Mouse (Mus musculus): ENCODE measurements around the gene Ctcf.

DNA sequence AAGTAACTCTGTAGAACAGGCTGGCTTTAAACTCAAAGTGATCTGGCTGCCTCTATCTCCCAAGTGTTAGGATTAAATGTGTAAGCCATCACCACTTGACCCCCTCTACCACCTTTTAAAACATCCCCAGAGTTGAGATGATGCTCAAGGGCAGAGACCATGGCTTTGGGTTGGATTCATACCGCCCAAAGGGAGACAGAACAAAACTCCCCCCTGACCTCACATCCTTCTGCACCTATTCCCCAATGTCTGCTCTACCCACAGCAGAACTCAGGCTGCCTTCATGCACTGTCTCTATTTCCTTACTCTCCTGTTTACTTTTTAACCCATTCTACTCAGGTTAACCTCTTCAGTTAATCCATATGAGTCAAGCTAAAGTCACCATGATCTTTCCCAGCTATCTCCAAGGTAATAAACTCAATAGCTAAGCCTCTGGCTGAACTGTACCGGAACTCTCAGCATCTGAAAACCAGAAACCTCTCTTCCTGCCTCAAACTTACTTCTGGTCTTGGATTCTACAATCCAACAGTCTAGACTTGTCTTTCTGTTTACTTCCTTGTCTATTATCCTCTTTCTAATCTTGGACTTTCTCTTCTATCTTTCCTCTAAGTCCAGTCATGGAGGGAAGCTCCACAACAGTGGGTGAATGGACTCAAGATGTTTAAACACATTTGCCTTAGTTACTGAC lies 1.5 kb upstream of the Ctcf start:
- TF ChIP-seq CTCF (IDR thresholded peaks at IDR 0.05; ENCODE audit: low read depth, low read length) (no peak), POLR2A (IDR thresholded peaks at IDR 0.05; ENCODE audit: extremely low read depth, insufficient read depth, low read length) (no peak)
